Mouse (Mus musculus) liver, embryonic 14.5 days (tissue): ENCODE data around the gene Stxbp6.

Experiments
- CTCF ChIP-seq: IDR thresholded peaks from 2 replicates; pipeline ENCODE4 v1.5.1; 2016; ENCODE audit warnings: antibody characterized with exemption, low read depth, control low read depth
- EP300 ChIP-seq: IDR thresholded peaks from 2 replicates; pipeline ENCODE4 v1.6.1; 2016; ENCODE audit warnings: antibody characterized with exemption, low read depth

GRCm38 (mm10) chr12:44886826-44887225 is 187.7 kb downstream of the Stxbp6 start:
- TF ChIP-seq EP300 = no peak
- TF ChIP-seq CTCF = no peak
